Mouse (Mus musculus): ENCODE data around the gene Klhl1. TPM values are rescaled to one million over a fixed set of nuclear protein-coding genes. Genes with fewer than 3 reads are reported as not detected.

Klhl1 gene
- polyA plus RNA-seq, 1 experiment = not detected

GRCm38 (mm10) chr14:96107396-96107795 lies 411.5 kb downstream of the Klhl1 start:
- no peak for TF ChIP-seq GATA1 (IDR thresholded peaks at IDR 0.05; ENCODE audit: low read length)

- no peak for TF ChIP-seq GATA1 (IDR thresholded peaks at IDR 0.05; ENCODE audit: low read length)
Observed at GRCm38 (mm10) chr14:96081681-96082207, 437.2 kb downstream of the Klhl1 start.

GRCm38 (mm10) chr14:96065884-96066283 lies 453.0 kb downstream of the Klhl1 start:
- TF ChIP-seq GATA1 (IDR thresholded peaks at IDR 0.05; ENCODE audit: low read length) = no peak
